Mouse (Mus musculus) ES-E14 (cell line): ENCODE measurements around the gene Syt15. TPM values are rescaled to one million over a fixed set of nuclear protein-coding genes. Genes with fewer than 3 reads are reported as not detected.

Experiments
- DNase-seq: peaks from one replicate; pipeline ENCODE4 v3.0.0-alpha.2; 2013; ENCODE audit warnings: low read depth, low spot score
- H3K27ac ChIP-seq: 2 replicates; pipeline ENCODE4 v1.5.1; 2012; ENCODE audit warnings: low read depth, mild to moderate bottlenecking, low read length, moderate library complexity, mixed read lengths; ENCODE audit not compliant: poor library complexity, insufficient read depth, severe bottlenecking
- H3K36me3 ChIP-seq: 2 replicates; pipeline ENCODE4 v1.6.1; 2012; ENCODE audit warnings: mild to moderate bottlenecking, low read length, moderate library complexity, mixed read lengths; ENCODE audit not compliant: control insufficient read depth, poor library complexity, insufficient read depth, severe bottlenecking
- H3K4me1 ChIP-seq, 2 experiments: fragments of 150-350 bp in 1 of 2; sonication (generic) in 1 of 2; 2 replicates each; pipeline ENCODE4 v1.6.1; 2012; ENCODE audit warnings: low read length in 2 of 2, mild to moderate bottlenecking in 1 of 2, mixed read lengths in 1 of 2; ENCODE audit not compliant: control insufficient read depth in 2 of 2, insufficient read depth in 2 of 2, poor library complexity in 1 of 2
- H3K4me3 ChIP-seq, 2 experiments: fragments of 150-350 bp in 1 of 2; sonication (generic) in 1 of 2; 2 replicates each; pipeline ENCODE4 v1.5.1; 2012; ENCODE audit warnings: low read length in 2 of 2, low read depth in 1 of 2, mild to moderate bottlenecking in 1 of 2, mixed read lengths in 1 of 2; ENCODE audit not compliant: insufficient read depth in 1 of 2, poor library complexity in 1 of 2, severe bottlenecking in 1 of 2
- H3K9ac ChIP-seq: 2 replicates; pipeline ENCODE4 v1.6.1; 2012; ENCODE audit warnings: low read depth, mild to moderate bottlenecking, low read length, mixed read lengths; ENCODE audit not compliant: poor library complexity, insufficient read depth, severe bottlenecking
- H3K9me3 ChIP-seq: fragments of 150-350 bp; sonication (generic); 2 replicates; pipeline ENCODE4 v1.6.1; 2012; ENCODE audit warnings: low read depth, mild to moderate bottlenecking, low read length; ENCODE audit not compliant: control insufficient read depth, insufficient read depth
- CHD2 ChIP-seq: IDR thresholded peaks from 2 replicates; pipeline ENCODE4 v1.6.1; 2014; ENCODE audit warnings: mild to moderate bottlenecking, low read depth, low read length, inconsistent platforms
- HCFC1 ChIP-seq: IDR thresholded peaks from 2 replicates; pipeline ENCODE4 v1.6.1; 2012; ENCODE audit warnings: low read length, inconsistent platforms, borderline replicate concordance; ENCODE audit not compliant: insufficient read depth
- MAFK ChIP-seq: IDR thresholded peaks from 2 replicates; pipeline ENCODE4 v1.6.1; 2014; ENCODE audit warnings: mild to moderate bottlenecking, low read depth, low read length, inconsistent platforms; ENCODE audit not compliant: insufficient read depth
- ZC3H11A ChIP-seq: IDR thresholded peaks from 2 replicates; pipeline ENCODE4 v1.6.1; 2012; ENCODE audit warnings: low read depth, mild to moderate bottlenecking, inconsistent platforms, low read length, borderline replicate concordance
- ZNF384 ChIP-seq: IDR thresholded peaks from 2 replicates; pipeline ENCODE4 v1.6.1; 2012; ENCODE audit warnings: low read depth, low read length, inconsistent platforms
- in situ Hi-C, 2 experiments: fragments of 600-800 bp; cut with MboI; formaldehyde crosslinking; loops; one replicate each; pipeline ENCODE4 v1.15.1; 2025; ENCODE audit warnings: low sequenced_read_pairs in 2 of 2, inconsistent platforms in 1 of 2; ENCODE audit not compliant: unreplicated experiment in 2 of 2
- total RNA-seq: library from RNA; depleted of rRNA; stranded (reverse); fragments of 300-350 nt; gene quantifications from 2 replicates; pipeline ENCODE4 v1.2.3, GENCODE M21; 2012

Syt15 gene
- total RNA-seq, 1 experiment, result not detected

- Histone ChIP-seq H3K36me3 (no peaks in the 10 kb centered on the region), H3K9ac (peak within 1 kb of the TSS; percentile 58), H3K4me1 (peaks cover 2 to 7% of the 10 kb centered on the region in 2 experiments; a peak in 2 of 4 replicates), H3K27ac (no peak within 1 kb of the TSS), H3K4me3 (peak within 1 kb of the TSS; percentile 82 to 92), H3K9me3 (no peaks in the 10 kb centered on the region)
- in situ Hi-C loops, result no loop called here
- TF ChIP-seq HCFC1 (no peak), ZC3H11A (no peak), CHD2 (no peak), ZNF384 (no peak), MAFK (no peak)
- no peak for DNase-seq
Observed at GRCm38 (mm10) chr14:34201231-34202035, 18.0 kb upstream of the Syt15 start, which contains the start of gene Gprin2. Gene Gprin2 (minus strand): TSS chr14:34201653.

GRCm38 (mm10) chr14:34207996-34208395, 11.4 kb upstream of the Syt15 start:
- H3K9me3 ChIP-seq, result no peaks in the 10 kb centered on the region
- H3K9ac ChIP-seq, result no peak overlapping the region
- no peaks in the 10 kb centered on the region for H3K36me3 ChIP-seq
- H3K4me1 ChIP-seq, result no peaks in the 10 kb centered on the region
- no peak for TF ChIP-seq ZNF384
- no peak for TF ChIP-seq CHD2
- TF ChIP-seq HCFC1, result no peak
- no peak for TF ChIP-seq MAFK
- TF ChIP-seq ZC3H11A, result no peak
- no peak for DNase-seq
- in situ Hi-C loops, result no loop called here
- no peak overlapping the region for H3K4me3 ChIP-seq
- H3K27ac ChIP-seq, result no peak overlapping the region

- no peaks in the 10 kb centered on the region for H3K9me3 ChIP-seq
- no peak overlapping the region for H3K27ac ChIP-seq
- H3K4me1 ChIP-seq, result no peaks in the 10 kb centered on the region
- DNase-seq, result no peak
- H3K9ac ChIP-seq, result no peak overlapping the region
- H3K36me3 ChIP-seq, result no peaks in the 10 kb centered on the region
- in situ Hi-C loops, result no loop called here
- H3K4me3 ChIP-seq, result no peak overlapping the region
- no peak for TF ChIP-seq ZNF384
- 0 out of 2 replicates have a peak, but pooled peaks have one; percentile 10 for TF ChIP-seq ZC3H11A
- no peak for TF ChIP-seq CHD2
- no peak for TF ChIP-seq HCFC1
- no peak for TF ChIP-seq MAFK
Observed at GRCm38 (mm10) chr14:34208651-34209050, 10.7 kb upstream of the Syt15 start.

- no peak overlapping the region for H3K9ac ChIP-seq
- H3K27ac ChIP-seq, result no peak overlapping the region
- no peaks in the 10 kb centered on the region for H3K9me3 ChIP-seq
- TF ChIP-seq HCFC1 (no peak), ZNF384 (no peak), MAFK (no peak), CHD2 (no peak), ZC3H11A (no peak)
- no peak overlapping the region for H3K4me3 ChIP-seq
- no peaks in the 10 kb centered on the region for H3K36me3 ChIP-seq
- H3K4me1 ChIP-seq, result no peaks in the 10 kb centered on the region
- in situ Hi-C loops, result no loop called here
- no peak for DNase-seq
Observed at GRCm38 (mm10) chr14:34209080-34209479, 10.3 kb upstream of the Syt15 start.
